ENCODE assay signal across 8 mouse cellular contexts in genomic region chr11:6628568-6628967, GRCm38 (mm10). TPM values are rescaled to one million over a fixed set of nuclear protein-coding genes. Genes with fewer than 3 reads are reported as not detected.
A peak's percentile ranks its signal among the peaks of the same experiment; 100 is the strongest.
DNase-seq lines count a peak whose midpoint lies in the region; ATAC-seq lines count a peak whose summit lies in the region.

No protein-coding gene starts in this region.

- H3K4me2 ChIP-seq in intestine, embryonic 14.5 days (ENCODE audit: low read length) = no peak overlapping the region
- no peak overlapping the region for H3K4me2 ChIP-seq in intestine, embryonic 16.5 days (ENCODE audit: low read depth, low read length)
- H3K4me2 ChIP-seq in embryonic facial prominence, embryonic 11.5 days (ENCODE audit: low read depth, low read length) = no peak overlapping the region
- no peak overlapping the region for H3K4me2 ChIP-seq in liver, embryonic 15.5 days

- WGBS in intestine, embryonic 14.5 days = 21% methylated on average over 4 of the region's 4 CpGs
- WGBS in intestine, embryonic 16.5 days = 31% methylated on average over 4 of the region's 4 CpGs
- 17% methylated on average over 4 of the region's 4 CpGs for WGBS in embryonic facial prominence, embryonic 11.5 days
- WGBS in liver, embryonic 15.5 days (ENCODE audit: insufficient replicate concordance) = 18% methylated on average over 4 of the region's 4 CpGs

- no peak overlapping the region for H3K9ac ChIP-seq in intestine, embryonic 14.5 days (ENCODE audit: low read length)
- no peak overlapping the region for H3K9ac ChIP-seq in intestine, embryonic 16.5 days (ENCODE audit: low read depth, low read length)
- no peak overlapping the region for H3K9ac ChIP-seq in embryonic facial prominence, embryonic 11.5 days (replicated peaks; ENCODE audit: low read length)
- H3K9ac ChIP-seq in liver, embryonic 15.5 days = no peak overlapping the region

- no peak overlapping the region for H3K27ac ChIP-seq in intestine, embryonic 14.5 days (ENCODE audit: low read depth)
- H3K27ac ChIP-seq in intestine, embryonic 16.5 days (ENCODE audit: low read length) = no peak overlapping the region
- H3K27ac ChIP-seq in embryonic facial prominence, embryonic 11.5 days (replicated peaks; ENCODE audit: low read depth, low read length) = no peak overlapping the region
- H3K27ac ChIP-seq in liver, embryonic 15.5 days (replicated peaks) = peak overlapping the region; percentile 91; the same call in 1 of the 2 replicates

- H3K36me3 ChIP-seq in intestine, embryonic 14.5 days (ENCODE audit: control insufficient read depth, insufficient read depth, low read length) = peaks cover 10% of the 10 kb centered on the region
- peaks cover 3% of the 10 kb centered on the region; the same call in 1 of the 2 replicates for H3K36me3 ChIP-seq in intestine, embryonic 16.5 days (ENCODE audit: control insufficient read depth, insufficient read depth, low read length)
- H3K36me3 ChIP-seq in embryonic facial prominence, embryonic 11.5 days (replicated peaks; ENCODE audit: control insufficient read depth, insufficient read depth, low read depth, low read length) = no peaks in the 10 kb centered on the region
- H3K36me3 ChIP-seq in liver, embryonic 15.5 days (replicated peaks) = peaks cover 8% of the 10 kb centered on the region

- no peak overlapping the region for H3K4me3 ChIP-seq in intestine, embryonic 14.5 days (ENCODE audit: low read depth, low read length)
- no peak overlapping the region for H3K4me3 ChIP-seq in intestine, embryonic 16.5 days (ENCODE audit: low read length)
- no peak overlapping the region for H3K4me3 ChIP-seq in embryonic facial prominence, embryonic 11.5 days (ENCODE audit: low read depth, low read length)
- H3K4me3 ChIP-seq in liver, embryonic 15.5 days (replicated peaks) = no peak overlapping the region

- H3K27me3 ChIP-seq in intestine, embryonic 14.5 days (replicated peaks; ENCODE audit: control insufficient read depth, insufficient read depth, low read length) = no peaks in the 10 kb centered on the region
- H3K27me3 ChIP-seq in intestine, embryonic 16.5 days (replicated peaks; ENCODE audit: control insufficient read depth, insufficient read depth, low read length) = no peaks in the 10 kb centered on the region
- no peaks in the 10 kb centered on the region for H3K27me3 ChIP-seq in embryonic facial prominence, embryonic 11.5 days (ENCODE audit: control insufficient read depth, insufficient read depth, low read length)
- H3K27me3 ChIP-seq in liver, embryonic 15.5 days = no peaks in the 10 kb centered on the region

- peaks cover 19% of the 10 kb centered on the region for H3K4me1 ChIP-seq in intestine, embryonic 14.5 days (replicated peaks; ENCODE audit: control insufficient read depth, insufficient read depth, low read length)
- H3K4me1 ChIP-seq in intestine, embryonic 16.5 days (ENCODE audit: control insufficient read depth, insufficient read depth, low read length) = peaks cover 15% of the 10 kb centered on the region
- no peaks in the 10 kb centered on the region; the same call in 1 of the 2 replicates for H3K4me1 ChIP-seq in embryonic facial prominence, embryonic 11.5 days (ENCODE audit: control insufficient read depth, insufficient read depth, low read length)
- H3K4me1 ChIP-seq in liver, embryonic 15.5 days (replicated peaks) = peaks cover 48% of the 10 kb centered on the region

- DNase-seq in intestine, embryonic 14.5 days (ENCODE audit: low spot score) = peak; percentile 73
- DNase-seq in CD8-positive naive resting alpha-beta T cell, adult 2 months (ENCODE audit: low read depth in 2 of 2, low spot score in 2 of 2) = peak; percentile 42 to 43
- DNase-seq in adrenal gland, postnatal 10 days = peak; percentile 77
- DNase-seq in embryonic facial prominence, embryonic 11.5 days (ENCODE audit: low spot score) = peak; percentile 65
- peak; percentile 51 for DNase-seq in right cerebral cortex, postnatal 14 days
- no peak for DNase-seq in frontal cortex, postnatal 25 days (ENCODE audit: low spot score in 2 of 2)

- ATAC-seq in intestine, embryonic 14.5 days (replicated peaks; ENCODE audit: low FRiP score, low TSS enrichment, low read depth) = peak; percentile 44; the same call in 1 of the 2 replicates
- no peak for ATAC-seq in intestine, embryonic 16.5 days
- 0 out of 2 replicates have a peak, but pooled peaks have one; percentile 30 for ATAC-seq in embryonic facial prominence, embryonic 11.5 days (replicated peaks; ENCODE audit: insufficient number of reproducible peaks, low FRiP score, low TSS enrichment, low read depth)
- ATAC-seq in liver, embryonic 15.5 days (ENCODE audit: insufficient read depth) = no peak

- H3K9me3 ChIP-seq in intestine, embryonic 14.5 days (ENCODE audit: control insufficient read depth, low read length) = no peaks in the 10 kb centered on the region
- H3K9me3 ChIP-seq in intestine, embryonic 16.5 days (ENCODE audit: control insufficient read depth, low read length) = no peaks in the 10 kb centered on the region
- H3K9me3 ChIP-seq in embryonic facial prominence, embryonic 11.5 days (replicated peaks; ENCODE audit: control insufficient read depth, low read length) = no peaks in the 10 kb centered on the region
- no peaks in the 10 kb centered on the region for H3K9me3 ChIP-seq in liver, embryonic 15.5 days (replicated peaks)

RNA-seq across cellular contexts. Expression of gene Tbrg4, which starts 2.7 kb away (rescaled TPM):
- polyA plus RNA-seq in intestine, embryonic 14.5 days (2014; fragmentation: Nextera tagmentation; extraction: Ambion mirVana) = 52.1 and 58.0 TPM in 2 replicates
- polyA plus RNA-seq in intestine, embryonic 16.5 days (2015; fragmentation: Nextera tagmentation; extraction: Ambion mirVana) = 64.0 and 64.2 TPM in 2 replicates
- 10 to 100 TPM; 86.9 to 95.1 TPM for total RNA-seq in adrenal gland, postnatal 10 days (2021)
- 33.0 and 33.5 TPM in 2 replicates for polyA plus RNA-seq in embryonic facial prominence, embryonic 11.5 days (2014; fragmentation: Nextera tagmentation; extraction: Ambion mirVana)
- 31.0 and 33.3 TPM in 2 replicates for polyA plus RNA-seq in liver, embryonic 15.5 days (2015; fragmentation: Nextera tagmentation; extraction: Ambion mirVana)

RNA-seq across cellular contexts. Expression of gene Wap, which starts 9.9 kb away (rescaled TPM):
- polyA plus RNA-seq in intestine, embryonic 14.5 days (2014; fragmentation: Nextera tagmentation; extraction: Ambion mirVana) = not detected in 2 replicates
- polyA plus RNA-seq in intestine, embryonic 16.5 days (2015; fragmentation: Nextera tagmentation; extraction: Ambion mirVana) = not detected in 2 replicates
- not detected for total RNA-seq in adrenal gland, postnatal 10 days (2021)
- not detected in 2 replicates for polyA plus RNA-seq in embryonic facial prominence, embryonic 11.5 days (2014; fragmentation: Nextera tagmentation; extraction: Ambion mirVana)
- not detected in 2 replicates for polyA plus RNA-seq in liver, embryonic 15.5 days (2015; fragmentation: Nextera tagmentation; extraction: Ambion mirVana)

RNA-seq across cellular contexts. Expression of gene Nacad, which starts 22.7 kb away (rescaled TPM):
- polyA plus RNA-seq in intestine, embryonic 14.5 days (2014; fragmentation: Nextera tagmentation; extraction: Ambion mirVana) = 5.7 and 9.0 TPM in 2 replicates
- polyA plus RNA-seq in intestine, embryonic 16.5 days (2015; fragmentation: Nextera tagmentation; extraction: Ambion mirVana) = 5.5 and 7.1 TPM in 2 replicates
- 1 to 10 TPM; 4.2 to 5.7 TPM for total RNA-seq in adrenal gland, postnatal 10 days (2021)
- 9.2 and 9.9 TPM in 2 replicates for polyA plus RNA-seq in embryonic facial prominence, embryonic 11.5 days (2014; fragmentation: Nextera tagmentation; extraction: Ambion mirVana)
- 5.2 and 5.3 TPM in 2 replicates for polyA plus RNA-seq in liver, embryonic 15.5 days (2015; fragmentation: Nextera tagmentation; extraction: Ambion mirVana)

RNA-seq across cellular contexts. Expression of gene Ramp3, which starts 29.8 kb away (rescaled TPM):
- 9.3 and 10.9 TPM in 2 replicates for polyA plus RNA-seq in intestine, embryonic 14.5 days (2014; fragmentation: Nextera tagmentation; extraction: Ambion mirVana)
- polyA plus RNA-seq in intestine, embryonic 16.5 days (2015; fragmentation: Nextera tagmentation; extraction: Ambion mirVana) = 4.6 and 5.2 TPM in 2 replicates
- 1 to 10 TPM; 7.6 to 9.8 TPM for total RNA-seq in adrenal gland, postnatal 10 days (2021)
- polyA plus RNA-seq in embryonic facial prominence, embryonic 11.5 days (2014; fragmentation: Nextera tagmentation; extraction: Ambion mirVana) = 4.9 and 5.6 TPM in 2 replicates
- polyA plus RNA-seq in liver, embryonic 15.5 days (2015; fragmentation: Nextera tagmentation; extraction: Ambion mirVana) = 0.09 and 0.13 TPM in 2 replicates

Comparison
In these comparisons a context has a peak if more than half of its experiments do, and no peak if none do; other contexts are left out.
1. ATAC-seq: peak in intestine, embryonic 14.5 days (single experiment) and embryonic facial prominence, embryonic 11.5 days (single experiment); none in intestine, embryonic 16.5 days (single experiment) and liver, embryonic 15.5 days (single experiment).
2. DNase-seq: peak in intestine, embryonic 14.5 days (single experiment), CD8-positive naive resting alpha-beta T cell, adult 2 months (2 of 2), adrenal gland, postnatal 10 days (single experiment), embryonic facial prominence, embryonic 11.5 days (single experiment) and right cerebral cortex, postnatal 14 days (single experiment); none in frontal cortex, postnatal 25 days (0 of 2).